Mouse (Mus musculus) adrenal gland, adult 8-10 months (tissue): ENCODE measurements around the gene Igdcc3. TPM values are rescaled to one million over a fixed set of nuclear protein-coding genes. Genes with fewer than 3 reads are reported as not detected.
"Not testable (repeated sequence)": the region's sequence is repeated elsewhere in the genome, so short reads cannot be mapped to it uniquely, and the experiment has no call there.

ENCODE experiments used
- DNase-seq: peaks from one replicate; pipeline ENCODE4 v3.0.0; 2022
- total RNA-seq, 4 experiments: library from RNA; stranded (reverse); gene quantifications; 2 replicates each; pipeline ENCODE4 v1.2.4; 2022

The Igdcc3 gene
- total RNA-seq, 4 experiments from 2014 or later = 0.84 to 4.0 (median 2.4) TPM

DNA sequence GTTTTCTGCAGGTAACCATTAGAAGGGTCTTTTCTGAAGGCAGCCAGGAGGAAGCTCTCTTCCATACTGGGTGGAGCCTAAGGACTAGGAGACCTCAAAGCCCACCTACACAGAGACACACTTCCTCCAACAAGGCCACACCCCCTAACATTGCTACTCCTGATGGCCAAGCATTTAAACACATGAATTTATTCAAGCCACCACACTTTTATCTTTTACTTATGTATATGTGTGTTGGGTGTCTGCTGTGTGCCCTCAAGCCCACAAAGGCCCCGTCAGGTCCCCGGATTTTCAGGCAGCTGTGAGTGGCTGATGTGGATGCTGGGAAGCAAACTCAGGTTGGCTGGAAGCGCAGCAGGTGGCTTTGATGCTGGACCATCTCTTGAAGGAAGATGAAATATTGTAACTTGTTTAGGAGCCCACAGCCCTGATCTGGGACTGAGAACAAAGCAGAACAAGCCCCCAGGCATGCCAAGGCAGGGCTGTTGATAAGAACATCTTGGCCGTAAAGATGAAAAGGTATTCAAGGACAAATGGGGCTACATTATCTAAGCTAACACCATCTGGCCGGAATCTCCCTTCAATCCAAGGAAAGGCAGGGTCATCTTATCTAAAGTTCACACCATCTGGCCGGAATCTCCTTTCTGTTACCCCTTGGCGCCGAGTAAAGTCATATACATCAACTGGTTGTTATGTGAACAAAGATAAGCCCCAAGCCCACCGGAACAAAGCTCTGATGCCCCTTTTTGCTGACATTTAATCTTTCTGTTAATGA, 66.2 kb downstream of the Igdcc3 start:
- DNase-seq = not testable (repeated sequence)

DNA sequence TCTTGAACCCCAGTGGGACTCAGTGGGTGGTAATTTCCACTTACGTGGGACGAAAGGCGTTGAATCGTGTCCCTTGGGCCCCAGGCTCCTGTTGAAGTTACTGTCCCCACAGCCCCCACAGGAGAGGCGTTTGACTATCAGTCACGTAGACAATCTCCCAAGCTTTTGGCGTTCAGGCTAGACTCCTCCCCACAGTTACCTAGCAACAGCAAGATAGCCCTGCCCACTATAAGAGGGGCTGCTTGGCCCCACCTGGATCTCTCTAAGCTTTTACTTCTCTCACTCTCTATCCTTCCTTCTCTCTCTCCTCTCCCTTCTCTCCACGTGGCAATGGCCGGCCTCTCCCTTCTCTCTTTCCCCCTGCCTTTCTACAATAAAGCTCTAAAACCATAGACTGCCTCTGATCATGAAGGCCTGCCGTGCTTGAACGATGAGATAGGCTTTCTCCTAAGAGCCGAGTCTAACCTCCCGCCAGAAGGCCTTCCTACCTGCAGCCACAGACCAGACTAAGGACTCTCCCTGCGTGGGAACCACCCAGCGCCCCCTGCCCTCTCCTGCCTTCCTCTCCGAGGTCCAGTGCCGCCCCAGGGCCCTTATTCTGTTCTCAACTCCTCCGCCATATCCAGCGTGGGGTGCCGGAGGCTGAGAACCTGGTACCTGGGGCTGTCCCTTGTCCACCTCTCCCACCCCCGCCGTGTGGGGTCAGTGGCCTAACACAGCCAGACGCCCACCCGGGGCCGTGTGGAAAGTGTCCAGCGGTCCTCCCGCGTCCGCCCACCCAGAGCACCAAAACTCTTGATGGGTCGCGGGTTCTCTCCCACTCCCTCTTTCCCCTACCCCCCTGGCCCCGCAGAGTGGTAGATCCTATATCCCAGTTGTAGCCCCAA, 67.5 kb downstream of the Igdcc3 start:
- DNase-seq = no peak

DNA sequence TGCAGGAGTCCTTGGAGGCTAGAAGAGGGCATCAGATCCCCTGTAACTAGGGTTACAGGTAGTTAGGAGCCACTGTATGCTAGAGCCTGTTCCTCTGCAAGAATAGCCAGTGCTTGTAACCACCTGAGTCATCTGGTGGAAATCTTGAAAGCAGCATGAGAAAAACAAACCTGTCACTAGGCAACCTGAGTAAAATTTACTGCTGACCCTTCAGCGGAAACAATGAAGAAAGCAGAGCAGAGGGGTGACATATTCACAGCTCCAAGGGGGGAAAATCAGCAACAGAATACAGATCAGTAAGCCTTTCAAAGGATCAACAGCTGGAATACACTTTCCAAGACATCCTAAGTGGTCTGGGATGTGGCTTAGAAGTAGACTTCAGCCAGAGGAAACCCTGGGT, 70.6 kb downstream of the Igdcc3 start:
- DNase-seq = no peak

DNA sequence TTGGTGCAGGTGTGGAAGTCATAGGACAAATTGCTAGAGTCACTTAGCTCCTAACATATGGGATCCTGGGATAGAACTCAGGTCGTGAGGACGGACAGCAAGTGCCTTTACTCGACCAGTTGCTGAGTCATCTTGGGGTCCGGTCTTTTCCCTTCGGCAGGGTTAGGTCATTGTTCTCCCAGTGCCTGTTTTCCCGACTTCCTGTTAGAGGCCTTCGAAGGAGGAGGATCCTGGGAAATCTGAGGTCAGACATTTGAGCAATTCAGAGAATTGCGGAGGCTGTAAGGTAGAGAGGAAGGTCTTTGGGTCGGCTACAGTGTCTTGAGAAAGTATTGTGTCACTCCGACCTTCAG, 73.4 kb downstream of the Igdcc3 start:
- DNase-seq = peak; percentile 48

DNA sequence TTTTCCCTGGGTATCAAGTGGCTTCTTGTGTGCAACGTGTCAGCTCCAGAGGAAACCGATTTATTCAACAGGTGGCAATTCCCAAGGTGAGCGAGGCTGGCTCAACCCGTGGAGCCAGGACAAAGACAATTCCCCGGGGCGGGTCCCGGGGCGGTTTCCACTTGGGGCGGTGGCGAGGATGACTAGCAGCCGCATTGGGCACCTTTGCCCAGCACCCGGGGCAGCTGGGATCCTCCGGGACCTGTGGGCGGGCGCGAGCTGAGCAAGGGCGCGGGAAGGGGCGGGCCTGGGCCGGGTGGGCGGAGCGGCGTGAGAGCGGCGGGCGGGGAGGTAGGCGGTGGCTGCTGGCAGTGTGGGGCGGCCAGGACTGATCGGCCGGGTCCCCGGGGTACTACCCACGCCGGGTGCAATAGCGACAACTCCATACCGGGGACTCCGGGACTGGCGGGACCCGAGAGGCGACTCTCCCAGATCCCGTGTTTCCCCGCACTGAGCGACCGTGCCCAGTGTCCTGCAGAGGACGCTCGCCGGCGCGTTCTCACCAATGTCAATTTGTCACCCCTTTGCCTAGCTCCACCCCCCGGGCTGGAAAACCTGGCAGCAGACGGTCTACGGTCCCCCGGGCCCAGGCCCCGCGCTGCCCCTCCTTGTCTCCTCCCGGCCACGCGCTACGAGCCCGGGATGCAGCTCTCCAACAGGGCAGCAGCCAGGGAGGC, 73.9 kb downstream of the Igdcc3 start:
- DNase-seq = peak; percentile 87

DNA sequence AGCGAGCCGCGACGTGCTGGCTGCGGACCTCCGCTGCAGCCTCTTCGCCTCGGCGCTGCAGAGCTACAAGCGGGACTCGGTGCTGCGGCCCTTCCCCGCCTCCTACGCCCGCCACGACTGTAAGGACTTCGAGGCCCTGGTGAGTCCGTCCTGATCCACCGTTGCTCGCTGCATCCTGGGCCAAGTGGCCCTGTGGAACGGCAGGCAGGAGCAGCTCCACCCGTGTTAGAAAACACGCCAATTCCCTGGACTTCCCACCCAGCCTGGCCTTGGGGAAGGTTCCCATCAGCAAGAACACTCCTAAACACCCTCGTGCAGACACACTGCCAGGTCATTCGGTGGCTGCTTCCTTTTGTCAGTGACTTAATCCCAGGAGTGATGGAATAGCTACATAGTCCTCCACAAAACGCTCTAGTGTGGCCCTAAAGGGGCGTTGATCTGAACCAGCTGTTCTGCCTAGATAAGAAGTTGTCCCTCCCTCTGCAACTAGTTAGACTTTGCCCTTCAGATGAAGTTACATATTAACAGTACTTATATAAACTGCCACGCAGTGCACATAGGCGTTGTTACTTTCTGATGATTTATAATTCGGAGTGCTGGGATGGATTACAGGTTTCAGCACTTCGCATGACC, 74.6 kb downstream of the Igdcc3 start:
- peak; percentile 47 for DNase-seq

DNA sequence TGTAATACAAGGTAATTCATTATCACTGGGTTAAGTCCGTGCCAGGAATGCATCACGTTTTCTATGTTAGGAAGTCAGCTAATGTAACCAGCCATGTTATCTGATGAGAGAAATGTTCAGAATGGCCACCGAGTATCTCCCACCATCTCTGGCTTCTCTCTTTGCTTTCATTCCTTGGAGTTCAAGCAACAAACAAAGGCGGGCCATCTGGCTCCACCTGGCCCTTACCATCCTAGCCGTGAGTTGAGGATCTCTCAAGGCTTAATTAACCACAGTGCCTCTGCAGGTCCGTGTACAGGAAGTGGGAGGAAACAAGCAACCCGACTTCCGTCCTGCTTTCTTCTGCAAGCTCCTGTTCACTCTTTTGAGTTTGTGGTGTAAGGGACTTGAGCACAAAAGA, 76.0 kb downstream of the Igdcc3 start:
- DNase-seq = no peak

DNA sequence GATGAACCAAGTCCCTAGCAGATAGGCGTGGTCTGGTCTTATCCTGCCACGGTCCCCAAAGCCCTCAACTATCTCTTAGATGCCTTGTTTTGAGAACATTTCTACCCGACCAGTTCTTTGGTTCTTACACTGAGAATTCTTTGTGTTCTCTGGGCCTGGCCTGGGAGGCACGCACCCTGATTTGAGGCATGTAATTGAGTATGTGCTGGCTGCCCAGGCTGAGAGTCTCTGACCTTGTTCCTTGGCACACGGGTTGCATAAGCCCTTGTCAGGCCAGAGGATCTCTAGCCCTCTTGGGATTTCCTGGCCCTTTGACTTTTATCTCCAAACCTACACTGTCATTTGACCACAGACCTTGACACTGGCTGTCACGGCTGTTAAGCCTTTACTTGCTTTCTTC, 76.7 kb downstream of the Igdcc3 start:
- DNase-seq = peak; percentile 79

DNA sequence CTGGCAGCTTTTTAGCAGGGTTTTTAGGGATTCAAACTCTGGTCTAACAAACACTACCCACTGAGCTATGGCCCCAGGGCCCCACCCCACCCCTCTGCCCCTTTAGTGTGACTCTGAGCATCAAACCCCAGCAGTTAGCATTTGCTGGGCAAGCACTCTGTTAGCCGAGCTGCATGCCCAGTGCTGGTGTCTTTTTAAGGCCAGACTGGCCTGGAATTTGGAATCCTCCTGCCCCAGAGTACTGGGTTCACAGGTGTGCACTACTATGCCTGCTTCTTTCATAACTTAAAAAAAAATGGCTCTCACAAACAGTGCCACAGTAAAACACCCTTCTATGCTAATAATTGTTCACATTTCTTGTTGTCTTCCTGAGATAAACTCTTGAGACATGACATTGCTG, 77.9 kb downstream of the Igdcc3 start:
- no peak for DNase-seq

DNA sequence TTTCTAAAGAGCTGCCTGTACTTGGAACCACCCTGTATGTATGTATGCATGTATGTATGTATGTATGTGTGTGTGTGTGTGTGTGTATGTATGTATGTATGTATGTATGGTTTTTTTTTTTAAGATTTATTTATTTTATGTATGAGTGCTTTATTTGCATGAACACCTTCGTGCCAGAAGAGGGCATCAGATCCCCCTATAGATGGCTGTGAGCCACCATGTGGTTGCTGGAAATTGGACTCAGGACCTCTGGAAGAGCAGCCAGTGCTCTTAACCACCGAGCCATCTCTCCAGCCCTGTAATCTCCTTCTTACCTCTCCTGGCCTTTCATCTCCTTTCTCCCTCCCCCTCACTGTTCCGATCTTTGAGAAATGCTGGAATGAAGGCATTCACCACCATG, 79.4 kb downstream of the Igdcc3 start:
- DNase-seq = not testable (repeated sequence)

DNA sequence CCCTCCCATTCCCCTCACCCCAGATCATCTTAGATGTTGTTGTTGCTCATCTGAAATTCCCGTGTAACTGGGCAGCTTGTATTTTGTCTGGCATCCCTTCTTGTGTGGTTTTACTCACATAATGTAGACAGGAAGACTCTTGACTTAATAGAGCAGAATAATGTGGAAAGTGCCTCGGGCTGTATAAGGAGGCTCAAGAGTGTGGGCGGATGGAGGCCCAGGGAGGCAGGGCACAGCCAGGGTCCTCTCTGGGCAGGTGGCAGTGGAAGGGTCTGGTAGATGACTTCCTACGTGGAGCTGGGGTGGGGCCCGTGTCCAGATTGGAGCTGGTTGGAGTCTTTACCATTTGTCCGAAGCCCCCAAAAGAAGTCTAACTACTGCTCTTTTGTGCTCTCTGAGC, 82.9 kb downstream of the Igdcc3 start:
- no peak for DNase-seq

DNA sequence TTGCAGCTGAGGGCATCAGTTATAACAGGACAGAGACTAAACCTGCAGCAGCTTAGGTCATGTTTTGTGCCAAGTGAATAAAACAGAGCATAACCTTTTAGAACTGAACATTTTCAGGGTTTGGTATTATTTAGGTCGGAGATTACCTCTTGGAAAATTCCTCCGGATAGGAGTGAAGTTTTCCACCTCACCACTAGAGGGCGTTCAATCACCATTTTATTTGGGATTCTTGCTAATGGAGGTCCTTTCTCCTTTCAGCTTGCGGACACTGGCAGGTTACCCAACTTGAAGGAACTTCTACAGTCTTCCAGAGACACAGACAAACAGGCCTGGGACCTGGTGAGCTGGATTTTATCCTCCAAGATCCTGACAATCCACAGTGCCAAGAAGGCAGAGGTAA, 84.8 kb downstream of the Igdcc3 start:
- DNase-seq = no peak

DNA sequence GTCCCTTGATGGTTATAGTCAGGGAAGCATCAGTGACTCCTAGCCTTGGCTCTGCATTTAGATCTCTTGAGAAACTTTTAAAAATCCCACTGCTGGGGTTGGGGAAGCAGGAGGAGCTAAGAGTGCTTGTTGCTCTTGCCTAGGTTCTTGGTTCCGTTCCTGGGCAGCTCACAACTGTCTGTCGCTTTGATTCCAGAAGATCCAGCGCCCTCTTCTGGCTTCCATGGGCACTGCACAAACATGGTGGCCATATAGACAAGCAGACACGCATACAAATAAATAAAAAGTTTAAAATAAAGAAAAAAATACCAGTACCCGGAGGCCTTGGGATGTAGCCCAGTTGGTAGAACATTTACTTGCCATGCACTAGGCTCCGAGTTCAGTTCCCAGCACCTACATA, 89.3 kb downstream of the Igdcc3 start:
- no peak for DNase-seq

DNA sequence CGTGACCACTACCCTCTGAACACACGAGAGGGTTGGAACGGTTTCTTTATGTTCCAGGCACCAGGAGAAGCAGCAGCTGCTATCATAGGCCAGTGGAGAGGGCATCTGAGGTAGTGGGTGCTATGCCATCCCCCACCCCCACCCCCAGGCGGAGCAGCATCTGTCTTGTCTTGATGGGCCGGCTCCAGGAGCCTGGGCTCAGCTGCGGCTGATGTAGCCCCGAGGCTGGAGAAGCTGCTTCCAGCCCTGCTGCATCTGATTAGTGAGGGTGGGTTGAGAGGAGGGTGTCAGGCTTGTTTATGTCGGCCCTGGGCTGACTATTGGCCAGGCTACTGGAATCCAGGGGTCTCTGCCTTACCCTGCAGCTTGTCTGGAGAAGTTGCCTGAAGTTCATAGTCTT, 90.3 kb downstream of the Igdcc3 start:
- DNase-seq = no peak

DNA sequence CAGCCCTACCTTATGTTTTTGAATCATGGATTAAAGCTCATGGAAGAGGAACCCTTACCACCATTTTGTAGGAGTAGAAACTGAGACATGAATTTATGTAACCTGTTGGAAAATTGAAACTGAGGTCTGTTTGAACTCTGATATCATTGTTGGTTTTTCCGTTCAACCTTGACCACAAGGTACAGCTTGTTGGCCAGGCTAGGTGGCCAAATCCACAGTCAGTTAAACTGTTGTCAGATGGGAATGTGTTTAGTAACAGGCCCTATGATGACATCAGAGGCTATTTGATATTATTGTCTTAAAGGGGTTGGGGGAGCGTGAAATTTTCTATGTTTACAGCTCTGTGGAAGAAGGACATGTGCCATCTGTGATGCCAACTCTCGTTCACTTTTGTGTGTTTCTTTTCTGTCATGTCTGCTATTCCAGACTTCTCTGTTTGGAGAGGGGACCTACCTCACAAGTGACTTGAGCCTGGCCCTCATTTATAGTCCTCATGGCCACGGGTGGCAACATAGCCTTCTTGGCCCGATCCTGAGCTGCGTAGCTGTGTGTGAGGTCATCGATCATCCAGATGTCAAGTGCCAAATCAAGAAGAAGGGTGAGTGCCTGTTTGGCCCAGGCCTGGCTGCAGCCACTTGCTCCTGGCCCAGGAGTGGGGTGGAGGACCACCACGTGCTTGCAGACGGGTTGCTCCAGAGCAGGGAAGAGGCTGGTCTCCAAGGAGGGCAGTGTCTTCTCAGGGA, 92.4 kb downstream of the Igdcc3 start:
- DNase-seq = no peak

DNA sequence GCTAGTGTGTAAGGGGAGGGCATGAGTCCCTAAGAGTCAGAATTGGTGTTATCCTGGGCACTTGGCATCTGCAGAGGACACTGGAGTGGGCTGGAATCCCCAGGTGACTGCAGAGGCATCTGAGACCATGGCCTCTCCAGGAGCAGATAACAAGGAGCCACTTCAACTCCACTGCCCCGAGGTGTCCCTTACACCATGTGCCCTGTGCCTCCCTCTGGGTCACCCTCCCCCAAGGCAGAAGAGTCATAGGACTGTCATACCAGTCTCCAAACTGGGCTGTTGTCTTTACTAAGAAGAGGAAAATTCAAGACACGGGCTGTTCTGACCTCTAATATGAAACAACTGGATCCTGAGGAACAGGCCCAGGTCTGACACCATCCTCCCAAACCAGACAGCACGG, 93.7 kb downstream of the Igdcc3 start:
- no peak for DNase-seq

Other genes starting within 250 kb of the Igdcc3 start
- gene Slc24a1, start 189.6 kb upstream of the Igdcc3 start, total RNA-seq = not detected
- gene Ints14, start 180.3 kb upstream of the Igdcc3 start, total RNA-seq = 10 to 100 TPM; 27.2 to 31.9 (median 28.8) TPM
- 100 to 1,000 TPM; 321 to 416 (median 344) TPM for gene Hacd3, start 119.5 kb upstream of the Igdcc3 start, total RNA-seq
- 100 to 1,000 TPM in 3 of 4 experiments, 10 to 100 TPM in 1; 90.7 to 123 (median 113) TPM for gene Dpp8, start 108.8 kb upstream of the Igdcc3 start, total RNA-seq
- 10 to 100 TPM; 28.6 to 67.1 (median 44.5) TPM for gene Igdcc4, start 39.7 kb upstream of the Igdcc3 start, total RNA-seq
- gene Parp16, start 54.2 kb downstream of the Igdcc3 start, total RNA-seq = 10 to 100 TPM; 16.2 to 44.2 (median 33.1) TPM
- gene Cilp, start 124.0 kb downstream of the Igdcc3 start, total RNA-seq = 10 to 100 TPM in 1 of 4 experiments, 1 to 10 TPM in 3; 3.2 to 10.7 (median 6.1) TPM
- gene Clpx, start 153.1 kb downstream of the Igdcc3 start, total RNA-seq = 10 to 100 TPM; 54.7 to 71.9 (median 60.7) TPM
- 10 to 100 TPM; 18.6 to 23.1 (median 19.9) TPM for gene Pdcd7, start 204.9 kb downstream of the Igdcc3 start, total RNA-seq
- gene Ubap1l, start 219.9 kb downstream of the Igdcc3 start, total RNA-seq = 1 to 10 TPM in 1 of 4 experiments, under 1 TPM in 2, not detected in 1; 0.41 to 1.7 (median 0.49) TPM